In genomic region chr6:53972238-53972743, GRCm38 (mm10) we compare ENCODE assay signal across 18 mouse cellular contexts. TPM values are rescaled to one million over a fixed set of nuclear protein-coding genes. Genes with fewer than 3 reads are reported as not detected.
DNase-seq lines count a peak whose midpoint lies in the region; ATAC-seq lines count a peak whose summit lies in the region.
"Had no signal": no experiment of that assay in that cellular context is flagged by ENCODE, and none has a peak within 500 bp of the region (broad histone marks: within the 10 kb centered on the region; RNA-seq: fewer than 3 reads in every experiment).

No protein-coding gene starts in this region.

- peak; percentile 29 for DNase-seq in cerebellum, adult 11-12 months
- DNase-seq in cerebellum, postnatal 4 days (ENCODE audit: low spot score in 2 of 2), result no peak
- peak; percentile 20 for DNase-seq in MN1 (ENCODE audit: low spot score)
- peak; percentile 54 to 76 for DNase-seq in cerebellum, postnatal 25 days
- DNase-seq in gastrocnemius, postnatal 4 days (ENCODE audit: low spot score in 2 of 2), result no peak
- no peak for DNase-seq in adrenal gland, adult (ENCODE audit: inconsistent age in 2 of 2, low spot score in 1 of 2)
- DNase-seq: adrenal gland, postnatal 14 days; heart, postnatal 36 days; kidney, adult 9 months; right cerebral cortex, postnatal 25 days; thymus, postnatal 14 days had no signal

- H3K4me3 ChIP-seq in hindbrain, embryonic 15.5 days, result no peak overlapping the region
- H3K4me3 ChIP-seq: embryonic facial prominence, embryonic 15.5 days; heart, embryonic 10.5 days had no signal

- H3K9ac ChIP-seq in hindbrain, embryonic 15.5 days, result no peak overlapping the region
- H3K9ac ChIP-seq: embryonic facial prominence, embryonic 15.5 days had no signal

- H3K27ac ChIP-seq in hindbrain, embryonic 15.5 days (replicated peaks), result no peak overlapping the region
- H3K27ac ChIP-seq: embryonic facial prominence, embryonic 15.5 days; heart, embryonic 10.5 days had no signal

- peak; percentile 23; the same call in 1 of the 2 replicates for ATAC-seq in hindbrain, embryonic 15.5 days (ENCODE audit: low FRiP score, low read depth)
- ATAC-seq in megakaryocyte progenitor cell, adult 5-6 weeks (replicated peaks; ENCODE audit: poor library complexity), result no peak

- no peaks in the 10 kb centered on the region for H3K27me3 ChIP-seq in hindbrain, embryonic 15.5 days
- H3K27me3 ChIP-seq: embryonic facial prominence, embryonic 15.5 days had no signal

- 41% methylated on average over 12 of the region's 12 CpGs for WGBS in hindbrain, embryonic 15.5 days

- H3K9me3 ChIP-seq in hindbrain, embryonic 15.5 days, result no peaks in the 10 kb centered on the region
- H3K9me3 ChIP-seq: embryonic facial prominence, embryonic 15.5 days; heart, embryonic 10.5 days had no signal

- H3K4me2 ChIP-seq in hindbrain, embryonic 15.5 days, result no peak overlapping the region
- H3K4me2 ChIP-seq: embryonic facial prominence, embryonic 15.5 days had no signal

- H3K4me1 ChIP-seq in hindbrain, embryonic 15.5 days (replicated peaks), result peaks cover 27% of the 10 kb centered on the region
- H3K4me1 ChIP-seq: embryonic facial prominence, embryonic 15.5 days had no signal

- no peaks in the 10 kb centered on the region for H3K36me3 ChIP-seq in hindbrain, embryonic 15.5 days
- H3K36me3 ChIP-seq: embryonic facial prominence, embryonic 15.5 days; heart, embryonic 10.5 days had no signal

RNA-seq across cellular contexts. Expression of gene Cpvl, which starts 6.2 kb away (rescaled TPM):
- 0.10 TPM in 1 of 2 replicates, not detected in the other for polyA plus RNA-seq in hindbrain, embryonic 15.5 days (2015; fragmentation: Nextera tagmentation; extraction: Ambion mirVana)
- under 1 TPM in 1 of 2 experiments, not detected in 1; 0.17 TPM for total RNA-seq in gastrocnemius, postnatal 4 days (2021)
- total RNA-seq in megakaryocyte progenitor cell, adult 5-6 weeks (2015), result not detected in 2 replicates
- 0.17 TPM in 1 of 2 replicates, not detected in the other for total RNA-seq in megakaryocyte progenitor cell, adult 5-6 weeks (2017)
- total RNA-seq: adrenal gland, postnatal 14 days; heart, postnatal 36 days; megakaryocyte, adult 5-6 weeks had no signal
- polyA plus RNA-seq: embryonic facial prominence, embryonic 15.5 days; heart, embryonic 10.5 days; liver, embryonic 16.5 days; stomach, embryonic 14.5 days had no signal

Comparison
In these comparisons a context has a peak if more than half of its experiments do, and no peak if none do; other contexts are left out.
1. DNase-seq: peak in cerebellum, adult 11-12 months (single experiment), MN1 (single experiment) and cerebellum, postnatal 25 days (2 of 2); none in cerebellum, postnatal 4 days (0 of 2), gastrocnemius, postnatal 4 days (0 of 2) and adrenal gland, adult (0 of 2).